Mouse (Mus musculus) liver, postnatal 0 days (tissue): ENCODE measurements around the gene AC192777.2. TPM values are rescaled to one million over a fixed set of nuclear protein-coding genes. Genes with fewer than 3 reads are reported as not detected.
"Not testable (repeated sequence)": the region's sequence is repeated elsewhere in the genome, so short reads cannot be mapped to it uniquely, and the experiment has no call there.

Source experiments
- ATAC-seq: fragments of 200-750 bp; cut with Nextera tagmentation; 2 replicates; pipeline ENCODE4 v1.8.0; 2017; ENCODE audit warnings: mild to moderate bottlenecking, moderate library complexity
- DNase-seq: peaks from one replicate; pipeline ENCODE4 v3.0.0-alpha.2; 2016
- H3K27ac ChIP-seq: fragments of 300-500 bp; sonication (generic); 2 replicates; pipeline ENCODE4 v1.5.1; 2014; ENCODE audit warnings: antibody characterized with exemption, moderate library complexity, mild to moderate bottlenecking, low read depth
- H3K27me3 ChIP-seq: fragments of 300-500 bp; sonication (generic); 2 replicates; pipeline ENCODE4 v1.6.1; 2014; ENCODE audit warnings: low read length, control low read depth, mixed read lengths; ENCODE audit not compliant: insufficient read depth
- H3K36me3 ChIP-seq: fragments of 300-500 bp; sonication (generic); replicated peaks from 2 replicates; pipeline ENCODE4 v1.6.1; 2014; ENCODE audit warnings: mild to moderate bottlenecking, control low read depth, low read length, moderate library complexity, mixed read lengths; ENCODE audit not compliant: insufficient read depth
- H3K4me1 ChIP-seq: fragments of 300-500 bp; sonication (generic); 2 replicates; pipeline ENCODE4 v1.6.1; 2014; ENCODE audit warnings: antibody characterized with exemption, mild to moderate bottlenecking, control low read depth; ENCODE audit not compliant: insufficient read depth
- H3K4me2 ChIP-seq: fragments of 300-500 bp; sonication (generic); 2 replicates; pipeline ENCODE4 v1.6.1; 2014; ENCODE audit warnings: low read depth, mild to moderate bottlenecking, low read length, moderate library complexity, mixed read lengths
- H3K4me3 ChIP-seq: fragments of 300-500 bp; sonication (generic); 2 replicates; pipeline ENCODE4 v1.5.1; 2014; ENCODE audit warnings: low read depth, low read length
- H3K9ac ChIP-seq: fragments of 300-500 bp; sonication (generic); replicated peaks from 2 replicates; pipeline ENCODE4 v1.6.1; 2014; ENCODE audit warnings: mild to moderate bottlenecking, moderate library complexity
- H3K9me3 ChIP-seq: fragments of 300-500 bp; sonication (generic); 2 replicates; pipeline ENCODE4 v1.6.1; 2016; ENCODE audit warnings: mild to moderate bottlenecking, control low read depth, low read length, mixed read lengths
- WGBS: fragments of 180-500 bp; shearing (Covaris S2); extraction: QIAGEN DNeasy Blood & Tissue Kit; methylation state at CpG from one replicate; pipeline ENCODE4 v1.1.7; 2014; ENCODE audit not compliant: insufficient replicate concordance; 5-methylcytosine and 5-hydroxymethylcytosine counted together
- microRNA-seq: library from miRNA; unstranded; fragments of <30 nt; microRNA quantifications from one replicate; pipeline ENCODE4, GENCODE M21; 2016
- polyA plus RNA-seq: library from polyadenylated mRNA; unstranded; fragments of >200 nt; fragmentation: Nextera tagmentation; extraction: Ambion mirVana; gene quantifications from 2 replicates; pipeline ENCODE4 v1.2.1, GENCODE M21; 2015

The AC192777.2 gene
- polyA plus RNA-seq, result not detected in 2 replicates

DNA sequence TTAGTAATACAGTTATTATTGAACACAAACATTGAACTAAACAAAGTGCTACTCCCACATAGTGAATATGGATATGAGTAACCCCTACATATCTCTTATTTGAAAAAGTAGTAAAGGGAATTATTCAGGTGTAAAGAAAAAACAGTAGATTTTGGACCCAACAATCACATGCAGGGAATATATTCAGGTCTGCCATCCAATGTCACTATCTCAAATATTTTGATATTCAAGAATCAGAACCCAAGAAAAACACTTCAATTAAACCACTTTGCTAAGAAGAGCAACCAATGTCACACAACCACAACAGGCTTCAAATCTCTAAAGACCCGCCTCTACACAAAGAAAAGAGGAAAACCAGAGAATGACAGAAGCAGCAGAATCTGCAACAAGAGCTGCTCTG, at the start of gene AC192777.2:
TSS of gene AC192777.2 (plus strand) at position 301 of the 400 bp plus-strand sequence.
- not testable (repeated sequence) for H3K27me3 ChIP-seq, H3K27ac ChIP-seq, H3K4me1 ChIP-seq, H3K36me3 ChIP-seq, H3K9ac ChIP-seq, H3K4me2 ChIP-seq, ATAC-seq, H3K4me3 ChIP-seq, H3K9me3 ChIP-seq, DNase-seq
- 63% methylated on average over 1 of the region's 1 CpGs for WGBS

DNA sequence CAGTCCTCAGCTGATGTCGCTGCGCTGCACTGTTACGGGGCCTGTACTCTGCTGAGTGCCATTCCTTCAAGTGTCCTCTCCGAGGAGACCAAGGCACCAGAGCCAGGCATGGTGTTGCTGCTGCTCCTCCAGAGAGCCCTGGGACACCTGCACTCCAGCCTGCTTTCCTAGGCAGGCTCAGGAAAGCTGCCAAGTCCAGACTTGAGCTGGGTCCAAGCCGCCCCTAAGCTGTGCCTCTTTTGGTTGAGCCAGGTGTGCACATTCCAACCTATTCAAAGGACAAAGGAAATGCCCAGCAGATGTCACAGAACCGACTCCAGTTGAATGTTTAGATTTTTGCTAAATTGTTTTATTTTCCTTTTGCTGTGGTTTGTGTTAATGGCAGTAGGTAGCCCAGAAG, 20.9 kb downstream of the AC192777.2 start:
- H3K9ac ChIP-seq, DNase-seq, ATAC-seq, H3K9me3 ChIP-seq, H3K4me3 ChIP-seq, H3K36me3 ChIP-seq, H3K4me1 ChIP-seq, H3K27ac ChIP-seq, H3K4me2 ChIP-seq, H3K27me3 ChIP-seq: not testable (repeated sequence)
- 73% methylated on average over 5 of the region's 6 CpGs for WGBS

DNA sequence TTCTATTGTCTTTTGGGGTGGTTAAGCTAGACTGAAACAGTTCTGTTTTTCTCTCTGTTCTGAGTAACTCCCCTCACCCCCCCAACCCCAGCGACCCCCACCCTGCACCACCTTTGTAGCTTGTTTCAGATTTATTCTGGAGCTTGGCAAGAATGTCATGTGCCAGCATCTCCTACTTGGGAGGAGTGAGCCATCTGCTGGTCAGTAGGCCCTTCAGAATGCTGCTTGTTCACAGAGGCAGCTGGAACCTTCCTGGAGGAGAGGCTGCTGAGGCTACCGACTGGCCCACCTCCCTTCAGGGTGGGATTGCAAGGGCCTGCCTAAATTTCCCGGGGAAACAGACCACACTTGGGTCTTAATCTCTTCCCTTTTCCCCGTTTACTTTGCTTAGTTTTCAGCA, 21.6 kb downstream of the AC192777.2 start:
- not testable (repeated sequence) for H3K4me1 ChIP-seq, DNase-seq, H3K4me3 ChIP-seq, H3K9ac ChIP-seq, H3K9me3 ChIP-seq, H3K27me3 ChIP-seq, H3K4me2 ChIP-seq, H3K27ac ChIP-seq, H3K36me3 ChIP-seq, ATAC-seq
- 52% methylated on average over 4 of the region's 4 CpGs for WGBS

Small RNA genes within 50 kb of the gene (microRNA-seq; reads per million reads assigned to microRNA genes)
- not detected for gene Gm26376

Other genes with a start within 250 kb of the AC192777.2 start
- not detected in 2 replicates for gene Esp38, start 144.9 kb upstream of the AC192777.2 start, polyA plus RNA-seq
- not detected in 2 replicates for gene Pgk2, start 113.2 kb downstream of the AC192777.2 start, polyA plus RNA-seq
- not detected in 2 replicates for gene Crisp3, start 146.8 kb downstream of the AC192777.2 start, polyA plus RNA-seq
- not detected in 2 replicates for gene Crisp1, start 223.8 kb downstream of the AC192777.2 start, polyA plus RNA-seq